Mouse (Mus musculus) thymus, postnatal 36 days (tissue): Measurements from ENCODE around the gene Anapc16.
A peak's percentile ranks its signal among the peaks of the same experiment; 100 is the strongest.
"Not testable (repeated sequence)": the region's sequence is repeated elsewhere in the genome, so short reads cannot be mapped to it uniquely, and the experiment has no call there.

Experiments used
- DNase-seq, 2 experiments: peaks; one replicate each; pipeline ENCODE4 v3.0.0; 2022; ENCODE audit warnings: mixed read lengths in 2 of 2

Gene Anapc16

GRCm38 (mm10) chr10:59999057-59999456 is 3.9 kb downstream of the Anapc16 start:
- no peak for DNase-seq

GRCm38 (mm10) chr10:59997591-59997990 is 5.3 kb downstream of the Anapc16 start:
- DNase-seq = no peak

GRCm38 (mm10) chr10:59995889-59996288 is 7.0 kb downstream of the Anapc16 start:
- no peak for DNase-seq

- not testable (repeated sequence) for DNase-seq
These were observed 9.1 kb downstream of the Anapc16 start for GRCm38 (mm10) chr10:59993813-59994212.

GRCm38 (mm10) chr10:59992024-59992423 is 10.9 kb downstream of the Anapc16 start:
- no peak for DNase-seq

GRCm38 (mm10) chr10:59991262-59991880 is 11.6 kb downstream of the Anapc16 start:
- DNase-seq = no peak

GRCm38 (mm10) chr10:59990393-59990792 is 12.5 kb downstream of the Anapc16 start:
- no peak for DNase-seq

- DNase-seq = no peak
These were observed 14.9 kb downstream of the Anapc16 start for GRCm38 (mm10) chr10:59988036-59988435.

GRCm38 (mm10) chr10:59982379-59982873 is 20.5 kb downstream of the Anapc16 start:
- peak; percentile 48 to 53 for DNase-seq

- DNase-seq = peak in 1 of 2 experiments; percentile 45
These were observed 21.1 kb downstream of the Anapc16 start for GRCm38 (mm10) chr10:59981792-59982191.

GRCm38 (mm10) chr10:59981336-59981735 is 21.6 kb downstream of the Anapc16 start:
- DNase-seq = peak; percentile 71 to 79

GRCm38 (mm10) chr10:59980815-59981244 is 22.1 kb downstream of the Anapc16 start:
- peak; percentile 64 to 70 for DNase-seq

- DNase-seq = no peak
These were observed 23.8 kb downstream of the Anapc16 start for GRCm38 (mm10) chr10:59978873-59979743.

- no peak for DNase-seq
These were observed 24.5 kb downstream of the Anapc16 start for GRCm38 (mm10) chr10:59978401-59978800.

GRCm38 (mm10) chr10:59977715-59978343 is 25.1 kb downstream of the Anapc16 start:
- DNase-seq = no peak

- DNase-seq = no peak
These were observed 25.8 kb downstream of the Anapc16 start for GRCm38 (mm10) chr10:59977141-59977540.

- DNase-seq = peak; percentile 64 to 66
These were observed 28.1 kb downstream of the Anapc16 start for GRCm38 (mm10) chr10:59974786-59975185.

GRCm38 (mm10) chr10:59974191-59974664 is 28.7 kb downstream of the Anapc16 start:
- DNase-seq = peak; percentile 86 to 91

GRCm38 (mm10) chr10:59973400-59973799 is 29.5 kb downstream of the Anapc16 start:
- no peak for DNase-seq

GRCm38 (mm10) chr10:59972999-59973398 is 29.9 kb downstream of the Anapc16 start:
- no peak for DNase-seq

- DNase-seq = no peak
These were observed 30.4 kb downstream of the Anapc16 start for GRCm38 (mm10) chr10:59972534-59972933.

- DNase-seq = peak in 1 of 2 experiments; percentile 39
These were observed 31.1 kb downstream of the Anapc16 start for GRCm38 (mm10) chr10:59971813-59972212.

- DNase-seq = peak; percentile 69 to 72
These were observed 32.4 kb downstream of the Anapc16 start for GRCm38 (mm10) chr10:59970450-59971062.
